Mouse (Mus musculus): Measurements from ENCODE around the gene Gpatch3. TPM values are rescaled to one million over a fixed set of nuclear protein-coding genes. Genes with fewer than 3 reads are reported as not detected.
A peak's percentile ranks its signal among the peaks of the same experiment; 100 is the strongest.

Gpatch3 gene
- polyA plus RNA-seq, 1 experiment from 2014 or later = 8.9 TPM

DNA sequence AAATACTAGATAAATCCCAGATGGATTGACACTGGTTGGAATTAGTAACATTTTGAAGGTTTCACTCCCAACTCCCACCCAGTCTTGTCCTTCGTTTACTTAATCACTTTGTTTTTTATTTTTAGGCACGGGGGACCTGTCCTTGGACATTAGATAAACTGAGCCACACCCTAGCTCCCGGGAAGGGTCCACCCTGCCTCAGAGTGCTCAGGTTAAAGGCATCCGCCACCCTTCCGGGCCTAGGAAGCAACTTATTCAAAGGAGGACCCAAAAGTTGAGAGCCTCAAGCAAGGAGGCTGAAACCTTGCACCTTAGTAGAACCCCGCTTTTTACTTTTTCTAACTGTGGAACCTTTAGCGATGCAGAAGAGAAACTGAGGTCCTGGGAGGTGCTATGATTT is 24.6 kb downstream of the Gpatch3 start:
- Histone ChIP-seq H3K27me3 (ENCODE audit: control insufficient read depth, insufficient read depth, low read length) (peaks cover 40% of the 10 kb centered on the region), H3K36me3 (ENCODE audit: control insufficient read depth, insufficient read depth, low read length) (no peaks in the 10 kb centered on the region), H3K4me3 (ENCODE audit: low read depth, low read length) (peak overlapping the region; percentile 41), H3K9me3 (ENCODE audit: control insufficient read depth, low read length) (no peaks in the 10 kb centered on the region), H3K4me1 (replicated peaks; ENCODE audit: control insufficient read depth, insufficient read depth, low read length) (no peaks in the 10 kb centered on the region; the same call in 1 of the 2 replicates), H3K27ac (ENCODE audit: low read depth, low read length) (no peak overlapping the region), H3K4me2 (replicated peaks; ENCODE audit: low read depth, low read length) (peak overlapping the region; percentile 86), H3K9ac (ENCODE audit: low read depth, low read length) (peak overlapping the region; percentile 38; the same call in 1 of the 2 replicates)
- ATAC-seq (ENCODE audit: low FRiP score) (no peak), DNase-seq (ENCODE audit: low spot score) (no peak)
- 32% methylated on average over 7 of the region's 7 CpGs for WGBS

DNA sequence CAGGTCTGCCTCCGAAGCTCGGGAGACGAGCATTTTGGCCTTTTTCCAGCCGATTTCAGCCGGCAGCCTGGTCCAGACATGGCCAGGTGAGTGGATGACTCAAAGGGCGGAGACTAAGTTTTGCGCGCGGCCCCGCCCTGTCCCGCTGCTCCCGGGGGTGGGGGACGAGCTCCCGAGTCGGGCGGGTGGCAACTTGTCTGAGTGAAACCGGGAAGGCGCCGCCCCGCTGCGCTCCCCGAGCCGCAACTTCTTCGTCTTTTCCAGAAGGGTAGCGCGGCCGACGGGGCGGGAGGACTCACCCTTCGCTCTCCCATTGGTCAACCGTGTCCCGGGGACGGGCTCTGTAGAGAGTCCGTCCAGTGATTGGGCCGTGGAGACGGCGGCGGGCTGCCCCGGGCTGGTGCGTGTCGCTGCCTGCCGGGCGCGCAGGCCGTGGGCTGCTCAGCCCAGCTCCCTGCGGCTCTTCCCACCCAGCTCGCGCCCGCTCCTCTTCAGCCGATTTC is 25.1 kb downstream of the Gpatch3 start:
- H3K9ac ChIP-seq (ENCODE audit: low read depth, low read length) = peak overlapping the region; percentile 38; the same call in 1 of the 2 replicates
- DNase-seq (ENCODE audit: low spot score) = peak; percentile 83
- no peak overlapping the region for H3K27ac ChIP-seq (ENCODE audit: low read depth, low read length)
- H3K27me3 ChIP-seq (ENCODE audit: control insufficient read depth, insufficient read depth, low read length) = peaks cover 40% of the 10 kb centered on the region
- peak overlapping the region; percentile 86 for H3K4me2 ChIP-seq (replicated peaks; ENCODE audit: low read depth, low read length)
- under 1% methylated on average over 49 of the region's 50 CpGs for WGBS
- peak; percentile 92 for ATAC-seq (ENCODE audit: low FRiP score)
- no peaks in the 10 kb centered on the region; the same call in 1 of the 2 replicates for H3K4me1 ChIP-seq (replicated peaks; ENCODE audit: control insufficient read depth, insufficient read depth, low read length)
- H3K36me3 ChIP-seq (ENCODE audit: control insufficient read depth, insufficient read depth, low read length) = no peaks in the 10 kb centered on the region
- H3K9me3 ChIP-seq (ENCODE audit: control insufficient read depth, low read length) = no peaks in the 10 kb centered on the region
- H3K4me3 ChIP-seq (ENCODE audit: low read depth, low read length) = peak overlapping the region; percentile 41

DNA sequence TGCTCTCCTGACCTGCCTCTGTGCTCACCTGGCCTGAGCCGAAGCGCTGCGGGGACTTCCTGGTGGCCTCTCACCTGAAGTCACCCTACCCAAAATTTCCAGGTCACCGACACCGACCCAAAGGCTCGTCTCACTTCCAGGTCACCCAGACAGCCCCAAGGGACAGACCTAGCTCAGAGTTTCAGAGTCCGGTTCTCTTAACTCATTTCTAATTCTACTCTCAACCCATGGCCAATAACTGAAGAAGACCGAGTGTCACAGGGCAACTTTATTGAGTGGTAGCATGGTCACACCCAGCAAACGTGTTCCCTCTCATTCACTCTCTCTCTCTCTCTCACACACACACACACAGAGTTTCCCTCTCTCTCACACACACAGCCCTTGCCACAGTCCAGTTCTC is 25.8 kb downstream of the Gpatch3 start:
- H3K27ac ChIP-seq (ENCODE audit: low read depth, low read length) = no peak overlapping the region
- H3K36me3 ChIP-seq (ENCODE audit: control insufficient read depth, insufficient read depth, low read length) = no peaks in the 10 kb centered on the region
- H3K27me3 ChIP-seq (ENCODE audit: control insufficient read depth, insufficient read depth, low read length) = peaks cover 40% of the 10 kb centered on the region
- no peak overlapping the region for H3K4me3 ChIP-seq (ENCODE audit: low read depth, low read length)
- peak; percentile 19 for DNase-seq (ENCODE audit: low spot score)
- H3K4me1 ChIP-seq (replicated peaks; ENCODE audit: control insufficient read depth, insufficient read depth, low read length) = no peaks in the 10 kb centered on the region; the same call in 1 of the 2 replicates
- 17% methylated on average over 9 of the region's 9 CpGs for WGBS
- H3K4me2 ChIP-seq (replicated peaks; ENCODE audit: low read depth, low read length) = peak overlapping the region; percentile 86
- H3K9me3 ChIP-seq (ENCODE audit: control insufficient read depth, low read length) = no peaks in the 10 kb centered on the region
- H3K9ac ChIP-seq (ENCODE audit: low read depth, low read length) = no peak overlapping the region
- no peak for ATAC-seq (ENCODE audit: low FRiP score)

DNA sequence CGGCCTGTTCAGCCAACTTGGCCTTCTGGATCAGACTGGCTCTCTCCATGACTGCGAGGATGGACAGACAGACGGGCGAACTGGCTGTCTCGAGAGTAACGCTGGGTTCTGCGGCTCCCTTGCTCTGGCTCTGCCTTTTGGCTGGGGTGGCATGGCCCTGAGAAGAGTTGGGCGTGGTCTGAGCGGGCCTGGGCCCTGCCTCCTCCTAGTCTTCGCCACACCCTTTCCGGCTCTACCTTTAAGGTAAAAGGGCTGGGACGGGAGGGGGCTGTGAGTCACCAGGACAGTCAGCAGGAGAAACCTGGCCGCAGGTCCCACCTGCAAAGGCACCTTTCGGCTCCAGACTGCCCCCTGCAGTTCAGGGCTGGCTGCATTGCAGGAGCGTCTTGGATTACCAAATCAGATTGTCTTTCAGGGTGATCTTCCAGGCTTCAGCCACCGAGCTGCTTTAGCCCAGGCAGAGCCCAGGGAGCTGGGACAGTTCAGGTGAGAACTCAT is 27.2 kb downstream of the Gpatch3 start, which contains the start of gene Sfn:
Gene Sfn, minus strand, starts transcription at position 448 of the 498 bp plus-strand sequence.
- ATAC-seq (ENCODE audit: low FRiP score) (no peak), DNase-seq (ENCODE audit: low spot score) (peak; percentile 39)
- no peaks in the 10 kb centered on the region for H3K9me3 ChIP-seq (ENCODE audit: control insufficient read depth, low read length)
- H3K27me3 ChIP-seq (ENCODE audit: control insufficient read depth, insufficient read depth, low read length) = peaks cover 40% of the 10 kb centered on the region
- H3K36me3 ChIP-seq (ENCODE audit: control insufficient read depth, insufficient read depth, low read length) = no peaks in the 10 kb centered on the region
- H3K4me2 ChIP-seq (replicated peaks; ENCODE audit: low read depth, low read length) = no peak within 1 kb of the TSS
- no peak within 1 kb of the TSS for H3K27ac ChIP-seq (ENCODE audit: low read depth, low read length)
- 0 out of 2 replicates have a peak within 1 kb of the TSS, but pooled peaks have one; percentile 12 for H3K4me3 ChIP-seq (ENCODE audit: low read depth, low read length)
- H3K9ac ChIP-seq (ENCODE audit: low read depth, low read length) = no peak within 1 kb of the TSS
- WGBS = 1% methylated on average over 16 of the region's 16 CpGs
- H3K4me1 ChIP-seq (replicated peaks; ENCODE audit: control insufficient read depth, insufficient read depth, low read length) = no peaks in the 10 kb centered on the region; the same call in 1 of the 2 replicates

DNA sequence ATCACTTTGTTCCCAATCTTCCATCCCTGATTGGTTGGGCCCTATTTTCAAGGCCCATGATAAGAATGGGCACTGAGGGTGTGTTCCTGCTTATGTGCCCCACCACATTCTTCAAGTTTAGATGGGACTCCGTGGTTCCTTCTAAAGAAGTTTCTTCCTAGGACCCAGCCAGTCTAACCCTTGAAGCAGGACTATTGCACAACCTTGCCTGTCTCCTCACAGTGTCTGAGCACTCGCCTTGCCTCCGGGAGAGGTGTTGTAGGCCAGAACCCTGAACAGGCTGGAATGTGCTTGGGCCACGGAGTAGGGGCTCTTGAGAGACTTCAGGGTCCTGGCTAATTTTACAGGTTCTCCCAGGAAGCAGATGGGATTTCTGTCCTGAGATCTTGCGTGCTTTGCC is 28.5 kb downstream of the Gpatch3 start:
- WGBS = 94% methylated on average over 5 of the region's 5 CpGs
- H3K9ac ChIP-seq (ENCODE audit: low read depth, low read length) = no peak overlapping the region
- no peaks in the 10 kb centered on the region; the same call in 1 of the 2 replicates for H3K4me1 ChIP-seq (replicated peaks; ENCODE audit: control insufficient read depth, insufficient read depth, low read length)
- no peaks in the 10 kb centered on the region for H3K9me3 ChIP-seq (ENCODE audit: control insufficient read depth, low read length)
- ATAC-seq (ENCODE audit: low FRiP score) (no peak), DNase-seq (ENCODE audit: low spot score) (no peak)
- peaks cover 40% of the 10 kb centered on the region for H3K27me3 ChIP-seq (ENCODE audit: control insufficient read depth, insufficient read depth, low read length)
- H3K4me3 ChIP-seq (ENCODE audit: low read depth, low read length) = no peak overlapping the region
- no peak overlapping the region for H3K4me2 ChIP-seq (replicated peaks; ENCODE audit: low read depth, low read length)
- no peaks in the 10 kb centered on the region for H3K36me3 ChIP-seq (ENCODE audit: control insufficient read depth, insufficient read depth, low read length)
- no peak overlapping the region for H3K27ac ChIP-seq (ENCODE audit: low read depth, low read length)

DNA sequence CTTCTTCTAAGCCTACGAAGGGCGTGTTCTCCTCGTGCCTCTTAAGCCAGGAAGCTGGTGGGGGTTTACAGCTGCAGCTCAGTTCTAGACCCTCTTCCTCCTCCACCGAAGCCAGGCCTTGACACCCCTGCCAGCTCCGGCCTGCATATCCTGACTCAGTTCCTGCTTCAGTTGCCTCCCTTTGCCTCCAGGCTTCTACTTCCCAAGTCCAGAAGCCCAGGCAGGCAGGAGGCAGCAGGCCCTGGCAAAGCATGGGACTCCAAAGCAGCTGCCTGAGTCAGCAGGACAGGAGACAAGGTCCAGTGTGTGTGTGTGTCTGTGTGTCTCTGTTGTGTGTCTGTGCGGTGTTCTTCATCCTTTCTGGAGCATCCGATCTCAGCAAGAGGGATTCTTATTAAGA is 29.6 kb downstream of the Gpatch3 start:
- peaks cover 29% of the 10 kb centered on the region for H3K27me3 ChIP-seq (ENCODE audit: control insufficient read depth, insufficient read depth, low read length)
- H3K9me3 ChIP-seq (ENCODE audit: control insufficient read depth, low read length) = no peaks in the 10 kb centered on the region
- no peaks in the 10 kb centered on the region for H3K36me3 ChIP-seq (ENCODE audit: control insufficient read depth, insufficient read depth, low read length)
- WGBS = 84% methylated on average over 7 of the region's 7 CpGs
- H3K4me1 ChIP-seq (replicated peaks; ENCODE audit: control insufficient read depth, insufficient read depth, low read length) = no peaks in the 10 kb centered on the region; the same call in 1 of the 2 replicates
- no peak overlapping the region for H3K27ac ChIP-seq (ENCODE audit: low read depth, low read length)
- DNase-seq (ENCODE audit: low spot score) = no peak
- ATAC-seq (ENCODE audit: low FRiP score) = no peak
- H3K9ac ChIP-seq (ENCODE audit: low read depth, low read length) = no peak overlapping the region
- H3K4me2 ChIP-seq (replicated peaks; ENCODE audit: low read depth, low read length) = no peak overlapping the region
- no peak overlapping the region for H3K4me3 ChIP-seq (ENCODE audit: low read depth, low read length)

DNA sequence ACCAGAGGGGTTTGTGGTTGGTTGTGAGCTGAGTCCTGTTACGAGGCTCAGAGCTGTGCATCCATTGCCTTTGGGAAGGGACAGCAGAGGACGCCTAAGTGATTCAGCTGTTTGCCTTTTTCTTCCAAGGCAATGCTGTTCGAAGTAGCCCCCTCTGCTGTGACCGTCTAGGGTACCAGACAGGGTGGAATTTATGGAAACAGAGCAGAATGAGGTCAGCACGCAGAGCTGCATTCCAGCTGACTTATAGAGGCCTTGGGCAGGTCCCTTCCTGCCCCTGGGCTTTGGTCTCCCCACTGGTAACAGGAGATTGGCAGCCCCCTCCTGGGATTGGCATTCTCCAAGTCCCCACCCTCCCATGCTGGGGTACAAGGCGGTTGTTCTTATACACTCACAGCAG is 30.3 kb downstream of the Gpatch3 start:
- DNase-seq (ENCODE audit: low spot score) (no peak), ATAC-seq (ENCODE audit: low FRiP score) (no peak)
- Histone ChIP-seq H3K4me3 (ENCODE audit: low read depth, low read length) (no peak overlapping the region), H3K9me3 (ENCODE audit: control insufficient read depth, low read length) (no peaks in the 10 kb centered on the region), H3K4me1 (replicated peaks; ENCODE audit: control insufficient read depth, insufficient read depth, low read length) (no peaks in the 10 kb centered on the region), H3K9ac (ENCODE audit: low read depth, low read length) (no peak overlapping the region), H3K27ac (ENCODE audit: low read depth, low read length) (no peak overlapping the region), H3K36me3 (ENCODE audit: control insufficient read depth, insufficient read depth, low read length) (no peaks in the 10 kb centered on the region), H3K27me3 (ENCODE audit: control insufficient read depth, insufficient read depth, low read length) (peaks cover 22% of the 10 kb centered on the region), H3K4me2 (replicated peaks; ENCODE audit: low read depth, low read length) (no peak overlapping the region)
- 63% methylated on average over 6 of the region's 6 CpGs for WGBS

DNA sequence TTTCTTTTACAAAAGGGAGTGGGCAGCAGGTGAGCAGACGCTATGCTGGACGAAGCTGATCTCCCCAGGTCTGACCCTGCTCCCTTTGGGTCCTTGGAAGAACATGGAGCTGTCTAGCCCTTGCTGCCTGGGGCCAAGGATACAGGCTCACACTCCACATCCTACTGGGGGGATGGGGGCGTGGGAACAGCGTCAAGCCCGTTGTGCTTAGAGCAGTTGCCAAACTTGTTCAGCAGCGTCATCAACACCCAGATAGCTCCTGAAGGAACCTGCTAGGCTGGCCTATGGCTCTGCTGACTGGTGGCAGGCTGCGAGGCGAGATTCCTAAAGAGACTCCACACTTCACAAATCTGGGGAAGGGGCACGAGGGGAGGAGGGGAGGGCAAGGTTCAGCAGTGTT is 30.8 kb downstream of the Gpatch3 start:
- Histone ChIP-seq H3K27me3 (ENCODE audit: control insufficient read depth, insufficient read depth, low read length) (peaks cover 17% of the 10 kb centered on the region), H3K9ac (ENCODE audit: low read depth, low read length) (no peak overlapping the region), H3K4me1 (replicated peaks; ENCODE audit: control insufficient read depth, insufficient read depth, low read length) (no peaks in the 10 kb centered on the region), H3K36me3 (ENCODE audit: control insufficient read depth, insufficient read depth, low read length) (no peaks in the 10 kb centered on the region), H3K9me3 (ENCODE audit: control insufficient read depth, low read length) (no peaks in the 10 kb centered on the region), H3K4me3 (ENCODE audit: low read depth, low read length) (no peak overlapping the region), H3K4me2 (replicated peaks; ENCODE audit: low read depth, low read length) (no peak overlapping the region), H3K27ac (ENCODE audit: low read depth, low read length) (no peak overlapping the region)
- no peak for ATAC-seq (ENCODE audit: low FRiP score)
- DNase-seq (ENCODE audit: low spot score) = no peak
- WGBS = 54% methylated on average over 9 of the region's 9 CpGs

DNA sequence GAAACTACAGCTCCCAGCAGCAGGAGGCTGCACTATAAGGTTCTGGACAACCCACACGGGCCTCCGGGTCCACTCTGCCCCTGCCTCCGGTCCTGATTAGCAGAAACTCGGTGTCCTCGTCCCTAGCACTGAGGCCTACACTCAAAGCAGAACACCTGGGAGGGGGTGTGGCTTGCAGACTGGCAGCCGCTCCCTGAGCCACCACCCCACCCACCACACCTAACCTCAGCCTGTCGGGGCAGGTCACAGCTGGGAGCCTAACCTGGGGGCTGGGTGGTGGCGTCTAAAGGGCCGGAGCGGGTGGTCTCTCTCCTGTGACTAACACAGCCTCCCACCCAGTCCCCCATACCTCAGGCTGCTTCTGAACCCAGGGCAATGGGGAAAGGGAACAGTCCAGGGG is 32.7 kb downstream of the Gpatch3 start:
- ATAC-seq (ENCODE audit: low FRiP score) (no peak), DNase-seq (ENCODE audit: low spot score) (no peak)
- Histone ChIP-seq H3K9me3 (ENCODE audit: control insufficient read depth, low read length) (no peaks in the 10 kb centered on the region), H3K27me3 (ENCODE audit: control insufficient read depth, insufficient read depth, low read length) (peaks cover 5% of the 10 kb centered on the region; the same call in 1 of the 2 replicates), H3K4me1 (replicated peaks; ENCODE audit: control insufficient read depth, insufficient read depth, low read length) (no peaks in the 10 kb centered on the region), H3K4me3 (ENCODE audit: low read depth, low read length) (no peak overlapping the region), H3K9ac (ENCODE audit: low read depth, low read length) (no peak overlapping the region), H3K4me2 (replicated peaks; ENCODE audit: low read depth, low read length) (no peak overlapping the region), H3K27ac (ENCODE audit: low read depth, low read length) (no peak overlapping the region), H3K36me3 (ENCODE audit: control insufficient read depth, insufficient read depth, low read length) (peaks cover under 1% of the 10 kb centered on the region; the same call in 1 of the 2 replicates)
- 70% methylated on average over 10 of the region's 10 CpGs for WGBS
